Mouse (Mus musculus) olfactory bulb, adult 2 months (tissue): ENCODE data around the gene Rras. TPM values are rescaled to one million over a fixed set of nuclear protein-coding genes. Genes with fewer than 3 reads are reported as not detected.

Experiments used
- H3K27ac ChIP-seq: fragments of 200-500 bp; 2 replicates; pipeline ENCODE4 v1.5.1; 2012; ENCODE audit warnings: low read depth, low read length; ENCODE audit not compliant: insufficient read depth
- H3K4me1 ChIP-seq: fragments of 200-500 bp; 2 replicates; pipeline ENCODE4 v1.6.1; 2012; ENCODE audit warnings: low read length; ENCODE audit not compliant: control insufficient read depth, insufficient read depth
- H3K4me3 ChIP-seq: fragments of 200-500 bp; 2 replicates; pipeline ENCODE4 v1.5.1; 2012; ENCODE audit warnings: mild to moderate bottlenecking, low read depth, low read length, moderate library complexity; ENCODE audit not compliant: insufficient read depth
- CTCF ChIP-seq: fragments of 200-500 bp; IDR thresholded peaks from 2 replicates; pipeline ENCODE4 v1.5.1; 2012; ENCODE audit warnings: low read depth, mild to moderate bottlenecking, low read length, moderate library complexity; ENCODE audit not compliant: insufficient read depth
- POLR2A ChIP-seq: fragments of 200-500 bp; IDR thresholded peaks from 2 replicates; pipeline ENCODE4 v1.6.1; 2012; ENCODE audit warnings: mild to moderate bottlenecking, low read depth, low read length, moderate library complexity; ENCODE audit not compliant: insufficient read depth
- WGBS: fragments of 180-500 bp; shearing (Covaris S2); methylation state at CpG from one replicate; pipeline ENCODE4 v1.1.7; 2018; 5-methylcytosine and 5-hydroxymethylcytosine counted together
- polyA plus RNA-seq: library from polyadenylated mRNA; stranded (reverse); fragments of >200 nt; gene quantifications from 2 replicates; pipeline ENCODE4 v1.2.4, GENCODE M21; 2012; ENCODE audit warnings: low replicate concordance; ENCODE audit not compliant: missing spikeins, insufficient read depth, insufficient read length

The Rras gene
- polyA plus RNA-seq, 1 experiment = not detected

DNA sequence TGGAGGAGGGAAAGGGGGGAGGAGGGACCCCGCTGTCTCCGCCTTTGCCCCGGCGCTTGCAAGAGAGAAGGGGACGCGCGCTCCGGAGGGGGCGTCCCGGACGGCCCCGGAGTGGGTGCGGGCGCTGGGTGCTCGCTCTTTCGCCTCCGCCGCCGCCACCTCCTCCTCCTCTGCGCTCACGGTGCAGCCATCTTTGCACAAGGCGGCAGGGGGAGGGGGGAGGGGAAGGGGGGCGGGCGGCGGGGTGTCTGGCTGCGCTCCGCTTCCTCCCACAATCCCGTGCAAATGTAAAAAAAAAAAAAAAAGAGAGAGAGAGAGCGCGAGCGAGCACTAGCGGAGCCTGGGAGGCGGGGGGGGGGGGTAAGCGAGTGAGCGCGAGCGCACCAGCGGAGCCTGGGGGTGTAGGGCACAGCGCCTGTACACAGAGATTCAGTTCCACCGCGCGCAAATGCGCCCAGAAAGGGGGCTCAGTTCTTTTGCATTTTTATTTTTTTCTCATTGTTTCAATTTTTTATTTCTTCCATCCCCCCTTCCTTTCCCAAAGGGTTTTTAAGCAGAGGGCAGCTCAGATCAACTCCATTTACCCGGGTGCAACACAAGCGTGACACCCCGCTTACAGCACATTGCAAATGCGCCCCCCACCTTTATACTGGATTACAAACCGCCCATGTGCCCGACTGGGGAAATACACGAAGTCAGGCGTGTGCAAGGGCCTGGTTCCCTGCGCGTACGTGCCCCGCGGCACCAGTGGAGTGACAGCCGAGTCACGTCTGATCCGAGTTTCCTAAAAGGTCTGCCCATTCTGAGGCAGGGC, 35.6 kb downstream of the Rras start:
- peak overlapping the region; percentile 95 for H3K4me3 ChIP-seq
- TF ChIP-seq CTCF (no peak), POLR2A (peak; percentile 50)
- H3K4me1 ChIP-seq = peaks cover 29% of the 10 kb centered on the region
- WGBS = under 1% methylated on average over 52 of the region's 59 CpGs
- H3K27ac ChIP-seq = peak overlapping the region; percentile 95

DNA sequence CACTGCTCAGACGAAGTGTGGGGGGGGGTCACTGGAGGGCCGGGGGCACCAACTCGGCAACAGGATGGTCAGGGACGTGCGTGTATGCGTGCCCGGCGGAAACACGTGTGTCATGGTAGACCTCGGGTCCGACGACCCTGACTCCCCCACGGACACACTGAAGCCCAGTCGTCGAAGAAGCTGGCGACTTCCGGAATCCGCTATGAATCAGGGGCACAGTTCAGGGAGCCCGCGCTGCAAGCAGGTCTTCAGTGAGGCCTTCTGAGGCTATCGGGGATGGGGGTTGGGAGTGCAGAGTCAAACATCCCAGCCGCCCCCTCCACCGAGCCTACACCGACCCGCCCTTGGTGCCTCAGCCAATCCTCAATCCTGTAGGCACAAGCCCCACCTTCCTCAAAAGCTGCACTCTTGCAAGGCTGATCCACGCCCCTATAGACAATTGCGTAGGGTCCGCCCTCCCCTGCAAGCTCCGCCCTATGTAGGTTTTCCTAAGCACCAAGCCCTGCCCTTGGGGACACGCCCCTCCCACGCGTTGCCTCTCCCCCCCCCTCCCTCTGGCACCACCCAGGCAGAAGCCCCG, 36.3 kb downstream of the Rras start:
- TF ChIP-seq POLR2A (peak; percentile 68), CTCF (no peak)
- Histone ChIP-seq H3K4me3 (peak overlapping the region; percentile 95), H3K27ac (peak overlapping the region; percentile 88), H3K4me1 (peaks cover 34% of the 10 kb centered on the region)
- under 1% methylated on average over 33 of the region's 33 CpGs for whole genome bisulfite sequencing

DNA sequence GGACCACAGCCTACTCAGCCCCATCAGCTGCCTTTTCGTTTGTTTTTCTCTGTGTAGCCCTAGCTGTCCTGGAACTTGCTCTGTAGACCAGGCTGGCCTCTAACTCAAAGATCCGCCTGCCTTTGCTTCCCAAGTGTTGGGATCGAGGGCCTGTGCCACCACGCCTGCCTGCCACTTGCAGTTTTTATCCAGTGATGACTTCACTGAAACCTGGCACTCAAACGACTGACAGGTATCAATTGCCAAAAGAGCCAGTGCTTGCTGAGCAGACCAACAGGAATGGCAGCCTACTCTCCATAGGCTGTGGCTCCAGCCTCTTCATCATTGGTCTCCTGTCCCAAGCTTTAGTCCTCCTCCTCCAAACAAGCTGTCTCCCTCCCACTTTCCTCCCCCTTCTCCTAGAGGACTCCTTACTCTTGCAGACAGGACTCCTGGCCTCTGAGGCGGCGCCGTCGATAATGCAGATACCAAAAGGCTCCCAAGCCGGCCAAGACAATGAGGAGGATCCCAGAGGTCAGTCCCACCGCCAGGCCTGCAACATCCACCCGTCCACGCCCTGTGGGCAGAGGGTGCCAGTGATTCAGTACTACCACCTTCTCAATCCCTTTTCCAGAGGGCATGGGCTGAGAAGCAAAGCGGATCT, 38.7 kb downstream of the Rras start:
- Histone ChIP-seq H3K27ac (no peak overlapping the region), H3K4me1 (peaks cover 21% of the 10 kb centered on the region), H3K4me3 (no peak overlapping the region)
- WGBS = 74% methylated on average over 14 of the region's 14 CpGs
- no peak for TF ChIP-seq CTCF
- TF ChIP-seq POLR2A = no peak

- Histone ChIP-seq H3K4me1 (peaks cover 19% of the 10 kb centered on the region), H3K27ac (no peak overlapping the region), H3K4me3 (no peak overlapping the region)
- TF ChIP-seq POLR2A = no peak
- TF ChIP-seq CTCF = no peak
Observed at GRCm38 (mm10) chr7:45056972-45057348, 39.2 kb downstream of the Rras start.

- no peak for TF ChIP-seq POLR2A
- Histone ChIP-seq H3K4me1 (peaks cover 16% of the 10 kb centered on the region), H3K27ac (no peak overlapping the region), H3K4me3 (no peak overlapping the region)
- WGBS = 77% methylated on average over 10 of the region's 10 CpGs
Observed at GRCm38 (mm10) chr7:45058607-45059571, 41.1 kb downstream of the Rras start.

- WGBS = 91% methylated on average over 6 of the region's 6 CpGs
- no peak overlapping the region for H3K4me3 ChIP-seq
- H3K27ac ChIP-seq = no peak overlapping the region
- H3K4me1 ChIP-seq = peaks cover 15% of the 10 kb centered on the region
- TF ChIP-seq POLR2A (no peak), CTCF (no peak)
Observed at GRCm38 (mm10) chr7:45060632-45061122, 42.9 kb downstream of the Rras start.

- Histone ChIP-seq H3K4me3 (no peak overlapping the region), H3K27ac (no peak overlapping the region), H3K4me1 (peaks cover 15% of the 10 kb centered on the region)
- WGBS = 18% methylated on average over 11 of the region's 11 CpGs
- TF ChIP-seq CTCF = no peak
- no peak for TF ChIP-seq POLR2A
Observed at GRCm38 (mm10) chr7:45061532-45062075, 43.8 kb downstream of the Rras start.

DNA sequence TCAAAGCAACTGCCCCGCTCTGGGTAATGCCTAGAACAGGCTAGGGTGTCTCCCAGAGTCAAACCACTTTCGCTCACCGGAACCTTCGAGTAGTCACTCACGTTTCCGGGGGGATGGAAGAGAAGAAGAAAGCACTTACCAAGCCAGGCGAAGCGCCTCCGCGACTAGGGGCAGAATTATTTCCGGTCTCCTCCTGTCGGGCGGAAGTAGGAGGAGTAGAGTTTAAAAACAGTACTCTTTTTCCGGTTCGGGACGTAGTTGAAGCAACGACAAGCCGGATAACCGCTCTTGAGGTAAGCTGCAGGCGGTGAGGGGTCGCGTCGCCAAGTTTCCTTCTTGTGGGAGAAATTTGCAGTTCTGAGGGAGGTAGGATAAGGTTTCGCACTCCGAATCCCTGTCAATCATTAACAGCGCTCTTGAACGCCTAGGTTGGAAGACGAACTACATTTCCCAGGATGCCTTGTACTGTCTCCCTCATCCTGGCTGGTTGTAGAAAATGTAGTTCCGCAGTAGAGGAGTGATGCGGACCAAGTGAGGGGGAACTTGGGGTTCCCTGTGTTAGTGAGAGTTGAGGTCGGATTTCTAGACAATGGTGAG, 44.6 kb downstream of the Rras start, which contains the start of the genes Nosip and Prrg2:
Gene Nosip, plus strand, starts transcription at position 191 of the 597 bp plus-strand sequence.
Gene Prrg2, minus strand, starts transcription at position 439 of the 597 bp plus-strand sequence.
- under 1% methylated on average over 31 of the region's 31 CpGs for WGBS
- peak within 1 kb of the TSS; percentile 100 for H3K4me3 ChIP-seq
- peaks cover 15% of the 10 kb centered on the region for H3K4me1 ChIP-seq
- TF ChIP-seq POLR2A (peak; percentile 43; the same call in 1 of the 2 replicates), CTCF (no peak)
- H3K27ac ChIP-seq = peak within 1 kb of the TSS; percentile 99
